Mouse (Mus musculus): ENCODE data around the gene Rex2.
"Not testable (repeated sequence)": the region's sequence is repeated elsewhere in the genome, so short reads cannot be mapped to it uniquely, and the experiment has no call there.

Rex2 gene

DNA sequence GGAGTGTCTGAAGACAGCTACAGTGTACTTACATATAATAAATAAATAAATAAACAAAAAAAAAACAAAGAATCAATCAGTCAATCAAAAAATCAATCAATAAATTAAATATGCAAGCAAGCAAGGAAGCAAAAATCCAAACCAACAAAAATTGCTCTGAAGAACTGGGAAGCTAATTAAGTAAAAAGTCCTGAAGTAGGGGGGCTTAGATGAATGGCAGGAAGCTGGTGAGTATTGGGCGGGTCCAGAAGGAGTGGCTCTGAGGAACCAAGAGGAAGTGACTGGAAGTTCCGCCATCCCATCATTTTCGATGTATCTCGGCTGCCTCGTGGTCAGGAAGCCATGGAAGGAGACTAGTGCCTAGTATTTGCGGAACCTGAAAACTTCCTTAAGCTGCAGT is at the start of gene Rex2:
Gene Rex2 (plus strand): TSS at position 301 of the 400 bp plus-strand sequence.
- not testable (repeated sequence) for DNase-seq (ENCODE audit: low spot score in 2 of 2)

DNA sequence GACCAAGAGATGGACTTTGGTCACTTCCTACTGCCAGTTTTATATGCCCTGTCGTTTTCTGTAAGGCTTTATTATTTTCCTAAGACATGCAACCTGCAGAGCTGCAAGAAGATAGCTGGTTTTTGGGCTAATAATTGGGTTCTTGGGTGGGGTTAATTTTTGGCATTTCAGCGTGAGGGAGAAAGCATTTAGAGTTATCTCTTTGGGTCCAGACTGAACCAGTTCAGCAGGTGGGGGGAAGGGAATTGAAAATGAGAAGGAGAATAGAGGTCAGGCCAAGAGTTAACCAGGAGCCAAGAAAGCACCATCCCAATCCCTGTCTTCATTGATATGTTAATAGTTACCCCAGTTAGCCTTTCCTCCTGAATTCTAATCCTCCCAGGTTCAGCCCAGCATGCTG is 45.1 kb upstream of the Rex2 start:
- not testable (repeated sequence) for DNase-seq (ENCODE audit: low spot score in 2 of 2)

DNA sequence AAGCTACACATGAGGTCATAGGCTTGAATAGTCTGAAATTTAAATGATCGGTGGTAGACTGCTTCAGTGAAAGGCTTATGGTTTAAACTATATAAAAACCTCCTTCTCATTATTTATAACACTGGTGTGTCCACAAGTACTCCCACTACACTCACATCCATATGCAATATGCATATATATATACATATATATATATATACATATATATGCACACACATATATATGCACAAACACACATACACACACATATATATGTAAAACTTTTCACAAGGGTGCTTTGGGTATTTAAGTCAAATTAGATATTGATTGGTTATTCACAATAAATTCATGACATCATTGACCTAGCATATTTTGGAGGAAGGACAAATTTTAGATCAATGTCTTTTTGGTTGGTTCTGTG is 3.2 kb upstream of the Rex2 start:
- DNase-seq (ENCODE audit: low spot score in 2 of 2), result not testable (repeated sequence)

DNA sequence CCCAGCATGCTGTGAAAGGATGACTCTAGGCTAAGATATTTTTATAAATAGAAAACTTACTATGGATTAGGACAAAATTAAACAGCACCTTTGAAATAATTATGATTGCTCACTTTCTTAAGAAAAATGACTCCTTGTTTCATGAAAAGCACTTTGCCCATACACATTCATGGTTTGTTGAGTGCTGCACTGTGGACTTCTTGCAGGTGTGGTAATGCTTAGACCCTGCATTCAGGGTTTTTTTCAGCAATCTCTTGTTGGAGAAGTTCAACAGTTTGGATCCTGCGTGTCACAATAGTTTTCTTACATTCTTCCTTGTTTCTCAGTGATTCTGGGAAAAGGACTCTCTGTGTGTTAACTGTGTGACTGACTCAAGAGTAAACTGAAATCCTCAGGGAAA is 4.7 kb downstream of the Rex2 start:
- DNase-seq (ENCODE audit: low spot score in 2 of 2), result peak in 1 of 2 experiments; percentile 58

GRCm38 (mm10) chr4:147031308-147032036 is 9.8 kb downstream of the Rex2 start:
- not testable (repeated sequence) for DNase-seq (ENCODE audit: low spot score in 2 of 2)

- DNase-seq (ENCODE audit: low spot score in 2 of 2), result not testable (repeated sequence)
Measured at GRCm38 (mm10) chr4:147063768-147064167, 42.1 kb downstream of the Rex2 start.

GRCm38 (mm10) chr4:147065861-147066260 is 44.2 kb downstream of the Rex2 start:
- DNase-seq (ENCODE audit: low spot score in 2 of 2), result peak in 1 of 2 experiments; percentile 57

DNA sequence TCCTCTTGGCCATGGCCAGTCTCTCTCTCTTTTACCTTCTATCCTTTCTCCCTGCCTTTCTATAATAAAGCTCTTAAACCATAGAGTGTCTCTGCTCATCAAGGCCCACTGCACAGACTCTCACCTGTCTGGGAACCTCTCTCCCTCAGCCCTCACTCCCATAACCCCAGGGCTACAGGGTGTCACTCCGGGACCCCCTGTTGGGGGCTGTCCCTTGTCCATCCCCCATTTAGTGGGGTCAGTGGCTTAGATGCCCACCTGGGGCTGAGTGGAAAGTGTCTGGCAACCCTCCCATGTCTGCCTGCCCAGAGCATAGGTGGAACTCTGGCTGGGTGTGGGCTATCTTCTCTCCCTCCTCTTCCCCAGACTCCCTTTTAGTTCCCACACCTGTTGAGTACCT is 44.7 kb downstream of the Rex2 start:
- peak in 1 of 2 experiments; percentile 57 for DNase-seq (ENCODE audit: low spot score in 2 of 2)

GRCm38 (mm10) chr4:147095641-147096040 is 74.0 kb downstream of the Rex2 start:
- DNase-seq (ENCODE audit: low spot score in 2 of 2), result not testable (repeated sequence)

GRCm38 (mm10) chr4:147101666-147102626 is 80.3 kb downstream of the Rex2 start:
- not testable (repeated sequence) for DNase-seq (ENCODE audit: low spot score in 2 of 2)

DNA sequence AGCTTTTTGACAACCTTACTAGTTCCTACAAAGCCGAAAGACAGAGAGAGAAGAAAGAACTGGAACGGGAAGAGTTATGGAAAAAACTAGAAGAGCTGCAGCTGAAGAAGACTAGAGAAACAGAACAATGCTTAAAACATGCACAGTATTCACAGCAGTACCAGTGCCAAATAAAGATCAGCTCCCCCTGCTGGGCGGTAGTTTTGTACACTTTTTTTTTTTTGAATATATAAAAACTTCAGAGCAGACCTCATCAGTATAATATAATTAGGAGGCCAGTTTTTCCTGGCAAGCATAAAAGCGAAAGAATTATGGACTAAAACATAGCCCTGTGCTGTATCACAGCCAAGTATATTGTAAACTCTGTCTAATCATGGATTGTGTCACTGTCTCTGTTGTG is 82.2 kb downstream of the Rex2 start:
- DNase-seq (ENCODE audit: low spot score in 2 of 2), result not testable (repeated sequence)
